Mouse (Mus musculus) kidney, adult 9 months (tissue): ENCODE data around the gene Akap13.

ENCODE experiments used
- DNase-seq: peaks from one replicate; pipeline ENCODE4 v3.0.0; 2022

The Akap13 gene

DNA sequence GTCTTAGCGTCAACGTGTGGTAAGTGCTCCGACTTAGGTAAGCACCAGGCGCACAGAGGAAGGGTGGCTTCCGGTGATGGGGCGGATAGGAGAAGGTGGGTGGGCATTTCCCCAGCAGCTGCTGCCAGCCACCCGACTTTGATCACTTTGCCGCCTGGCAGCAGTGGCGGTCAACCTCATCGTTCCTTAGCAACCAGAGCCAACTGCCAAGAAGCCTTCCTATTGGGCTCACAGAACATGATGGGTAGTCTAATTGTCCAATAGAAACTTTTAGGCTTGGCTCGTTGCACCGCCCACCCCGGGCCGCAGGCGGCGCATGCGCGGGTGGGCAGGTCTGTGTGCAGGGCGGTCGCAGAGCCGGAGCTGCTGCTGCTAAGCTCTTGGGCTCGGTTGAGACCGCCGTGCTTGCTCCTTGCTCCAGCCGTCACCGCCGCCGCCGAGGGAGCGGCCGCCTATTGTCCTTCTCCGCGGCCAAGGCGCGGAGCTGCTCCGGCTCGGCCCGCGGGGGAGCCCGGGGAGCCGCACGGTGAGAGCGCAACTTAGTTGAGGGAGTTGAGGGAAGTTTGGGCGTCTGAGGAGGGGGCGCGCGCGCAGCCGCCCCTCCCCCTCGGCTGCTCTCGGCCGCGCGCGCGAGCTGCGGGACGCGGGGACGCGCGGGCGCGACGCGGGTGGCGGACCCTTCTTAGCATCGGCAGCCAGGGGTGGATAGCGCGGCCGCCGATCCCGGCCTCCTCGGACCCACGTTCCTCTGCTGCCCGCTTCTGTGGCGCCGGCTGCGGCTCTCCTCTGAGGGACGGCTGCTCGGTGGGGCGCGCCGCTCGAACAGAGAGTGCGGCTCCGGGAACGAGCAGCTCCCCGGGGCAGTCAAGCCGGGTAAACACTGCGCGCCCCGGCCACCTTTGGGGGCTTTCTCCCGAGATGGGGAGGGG lies at the start of gene Akap13:
TSS of gene Akap13 (plus strand) at position 312 of the 929 bp plus-strand sequence.
- DNase-seq: peak; percentile 99

- no peak for DNase-seq
These were observed 44.7 kb upstream of the Akap13 start for GRCm38 (mm10) chr7:75410641-75411040.

DNA sequence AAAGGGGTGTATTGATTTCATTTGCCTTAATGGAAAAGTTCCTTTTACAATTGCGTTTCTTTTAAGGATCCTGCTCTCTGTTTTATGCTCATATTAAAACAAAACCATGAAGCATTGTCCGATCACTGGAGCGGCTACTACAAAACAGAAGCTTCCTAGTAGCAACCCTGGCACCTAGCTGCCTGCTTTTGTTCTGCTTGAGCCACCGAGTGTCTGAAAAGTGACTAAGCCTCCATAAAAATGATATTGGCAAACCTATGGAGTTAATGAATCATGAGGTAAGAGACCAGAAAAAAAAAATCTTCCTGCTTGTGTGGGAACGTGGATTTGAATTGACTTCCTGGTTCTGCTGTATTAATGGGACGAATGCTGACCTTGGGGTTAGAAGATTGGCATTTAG lies 44.1 kb upstream of the Akap13 start:
- no peak for DNase-seq

DNA sequence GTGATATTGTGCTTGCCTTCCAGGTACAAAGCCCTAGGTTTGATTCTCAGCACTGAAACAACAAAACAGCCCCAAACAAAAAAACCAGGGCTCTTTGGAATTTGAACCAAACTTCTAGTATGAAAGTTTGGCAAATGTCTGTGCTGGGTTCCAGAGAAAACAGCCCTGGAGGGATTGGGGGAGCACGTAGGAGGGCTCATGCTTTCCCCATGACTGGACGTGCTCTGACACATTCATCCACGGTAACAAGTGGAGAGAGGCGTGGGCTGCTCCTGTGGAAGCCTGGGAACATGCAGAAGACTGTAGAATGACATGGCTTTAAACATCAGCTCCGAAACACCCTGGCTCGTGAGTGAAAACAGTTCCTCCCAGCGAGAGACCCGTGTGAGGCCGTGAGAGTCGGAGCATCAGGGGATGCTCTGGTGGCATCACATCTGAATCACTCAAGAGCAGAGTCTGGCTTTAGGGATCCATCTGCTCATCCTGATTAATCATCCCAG lies 43.3 kb upstream of the Akap13 start:
- DNase-seq: no peak

DNA sequence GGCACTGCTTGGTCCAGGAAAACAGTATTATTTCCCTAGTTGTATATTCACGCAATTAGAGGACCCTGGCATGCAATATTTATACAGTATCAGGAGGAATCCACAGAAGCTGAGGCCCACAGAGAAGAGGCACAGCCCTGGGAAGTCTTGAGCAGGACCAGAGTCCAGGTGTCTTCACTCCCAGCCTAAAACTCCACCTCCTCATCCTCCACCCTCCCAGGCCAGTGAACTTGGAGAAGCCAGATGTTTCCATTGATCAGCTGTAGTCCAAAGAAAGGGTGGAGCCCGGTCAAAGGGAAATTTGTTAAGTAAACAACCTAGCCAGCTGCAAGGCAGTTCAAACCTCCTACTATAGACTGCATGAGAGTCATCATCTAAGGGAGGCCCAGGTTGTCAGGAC lies 42.8 kb upstream of the Akap13 start:
- no peak for DNase-seq

DNA sequence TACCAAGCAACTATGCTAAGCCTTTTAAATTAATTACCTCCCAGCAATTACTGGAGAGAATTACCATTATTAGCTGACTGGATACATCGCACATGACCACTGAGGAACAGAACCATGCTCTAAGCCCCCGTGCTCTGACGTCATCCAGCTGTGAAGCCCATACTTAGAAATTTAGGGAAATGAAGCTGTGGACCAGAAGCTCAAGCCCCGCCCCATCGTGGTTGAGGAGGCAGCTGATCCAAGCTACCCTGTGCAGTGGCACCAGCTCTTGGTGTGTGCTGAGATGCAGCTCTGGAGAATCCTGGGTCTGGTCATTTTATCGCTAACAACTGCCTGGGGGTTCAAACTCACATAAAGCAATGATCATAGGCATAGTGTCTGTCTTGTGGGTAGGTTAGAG lies 41.4 kb upstream of the Akap13 start:
- DNase-seq: no peak

DNA sequence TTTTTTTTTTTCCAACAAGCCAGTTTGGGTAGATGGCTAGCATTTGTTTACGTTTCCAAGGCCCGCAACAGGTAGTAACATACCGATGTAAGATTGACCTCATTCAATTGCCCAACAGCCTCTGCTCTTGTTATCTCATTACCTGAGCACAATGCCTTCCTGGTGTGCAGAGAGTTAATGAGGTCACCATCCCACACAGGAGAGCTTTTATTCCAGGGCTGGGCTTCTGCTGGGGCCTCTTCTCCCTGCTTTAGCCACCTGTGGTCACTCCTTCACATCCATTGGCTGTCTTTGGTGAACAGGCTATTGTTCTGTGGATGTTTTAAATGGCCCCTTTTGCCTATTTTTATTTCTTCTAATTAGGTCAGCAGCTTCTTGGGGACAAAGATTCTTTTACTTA lies 41.0 kb upstream of the Akap13 start:
- DNase-seq: no peak

DNA sequence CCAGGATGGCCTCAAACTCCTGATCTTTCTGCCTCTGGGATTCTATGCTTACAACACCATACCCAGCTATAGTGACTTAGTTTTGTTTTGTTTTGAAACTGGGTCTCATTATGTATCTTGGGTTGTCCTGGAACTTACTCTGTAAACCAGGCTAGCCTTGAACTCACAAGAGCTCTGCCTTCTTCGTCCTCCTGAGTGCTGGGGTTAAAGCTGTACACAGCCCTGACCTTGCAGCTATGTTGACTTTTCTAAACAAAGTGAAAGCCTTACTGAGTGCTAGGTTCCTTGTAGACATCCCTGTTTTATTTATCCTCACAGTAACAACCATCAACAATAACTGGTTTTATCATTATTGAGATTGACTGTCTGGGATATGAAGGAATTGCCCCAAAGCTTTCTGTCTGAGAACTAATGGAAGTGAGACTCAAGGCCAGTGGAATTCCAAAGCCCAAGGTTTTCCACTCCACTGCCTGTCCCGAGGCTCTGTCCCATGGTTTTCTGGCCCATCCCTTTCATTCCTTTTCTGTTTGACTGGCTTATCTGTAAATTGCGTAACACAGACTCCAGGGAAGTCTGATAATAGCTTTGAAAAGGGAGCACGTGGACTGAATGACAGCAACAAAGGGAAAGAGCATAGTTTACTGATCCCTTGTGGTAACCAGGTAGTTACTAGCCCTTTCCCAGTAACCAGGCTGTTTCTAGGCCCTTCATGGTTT lies 40.0 kb upstream of the Akap13 start:
- no peak for DNase-seq

- DNase-seq: no peak
These were observed 39.3 kb upstream of the Akap13 start for GRCm38 (mm10) chr7:75415882-75416585.

DNA sequence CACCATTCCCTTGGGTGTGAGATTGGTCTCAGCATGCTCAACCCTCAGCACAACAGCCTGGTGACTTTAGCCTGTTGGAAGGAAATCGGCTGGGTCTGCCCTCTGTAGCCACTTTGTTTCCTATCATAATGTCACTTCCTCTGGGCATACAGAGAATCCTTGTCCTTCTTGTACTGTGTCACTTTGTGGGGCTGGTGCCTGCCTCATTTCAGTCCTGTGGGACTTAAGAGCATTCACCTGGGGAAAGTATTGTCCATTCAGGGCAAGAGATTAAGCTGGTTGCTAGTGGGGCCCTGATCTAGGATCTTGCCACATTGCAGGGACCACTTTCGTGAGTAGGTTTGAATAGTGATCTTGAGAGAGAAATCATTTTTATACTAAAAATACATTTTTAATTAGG lies 34.4 kb upstream of the Akap13 start:
- no peak for DNase-seq

DNA sequence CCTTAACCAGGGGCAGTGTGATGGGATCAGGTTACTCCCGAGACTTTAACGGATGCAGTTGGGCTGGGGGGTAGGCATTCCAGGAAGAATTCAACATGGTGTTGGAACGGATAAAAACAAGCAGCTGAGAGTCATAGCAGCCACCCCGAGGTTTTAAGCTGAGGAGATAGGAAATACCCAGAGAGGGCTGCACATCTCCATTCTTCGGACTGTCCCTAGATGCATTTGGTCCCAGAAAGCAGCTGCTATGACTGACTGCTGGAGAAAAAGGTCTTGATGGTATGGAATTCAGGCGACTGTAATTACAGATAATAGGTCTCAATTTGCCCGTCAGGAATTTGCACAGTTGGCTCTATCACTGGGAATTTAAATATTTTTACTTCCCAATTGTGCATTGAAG lies 31.2 kb upstream of the Akap13 start:
- no peak for DNase-seq

- DNase-seq: peak; percentile 79
These were observed 28.0 kb upstream of the Akap13 start for GRCm38 (mm10) chr7:75427322-75427721.

GRCm38 (mm10) chr7:75428913-75429312 lies 26.4 kb upstream of the Akap13 start:
- DNase-seq: no peak

GRCm38 (mm10) chr7:75430550-75430949 lies 24.8 kb upstream of the Akap13 start:
- DNase-seq: no peak

DNA sequence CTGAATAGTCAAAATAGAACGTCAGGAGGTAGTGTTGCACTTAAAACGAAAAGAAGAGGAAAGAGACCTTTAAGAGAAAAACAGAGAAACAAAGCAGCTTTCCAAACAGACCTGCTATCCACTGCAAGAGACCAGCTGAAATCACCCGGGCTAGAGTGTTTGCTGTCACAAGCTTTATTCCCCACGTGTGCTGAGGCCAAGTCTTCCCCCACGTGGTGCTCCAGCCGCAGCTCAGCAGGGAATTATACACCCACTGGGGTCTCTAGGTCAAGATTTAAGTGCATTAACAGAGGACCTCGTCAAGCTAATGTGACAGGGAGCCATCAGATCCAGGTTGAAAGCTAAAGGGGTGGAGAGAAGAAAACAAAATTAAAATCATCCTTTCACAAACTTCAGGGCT lies 24.3 kb upstream of the Akap13 start:
- DNase-seq: no peak

GRCm38 (mm10) chr7:75432046-75432445 lies 23.3 kb upstream of the Akap13 start:
- no peak for DNase-seq

- no peak for DNase-seq
These were observed 18.7 kb upstream of the Akap13 start for GRCm38 (mm10) chr7:75436413-75437174.

DNA sequence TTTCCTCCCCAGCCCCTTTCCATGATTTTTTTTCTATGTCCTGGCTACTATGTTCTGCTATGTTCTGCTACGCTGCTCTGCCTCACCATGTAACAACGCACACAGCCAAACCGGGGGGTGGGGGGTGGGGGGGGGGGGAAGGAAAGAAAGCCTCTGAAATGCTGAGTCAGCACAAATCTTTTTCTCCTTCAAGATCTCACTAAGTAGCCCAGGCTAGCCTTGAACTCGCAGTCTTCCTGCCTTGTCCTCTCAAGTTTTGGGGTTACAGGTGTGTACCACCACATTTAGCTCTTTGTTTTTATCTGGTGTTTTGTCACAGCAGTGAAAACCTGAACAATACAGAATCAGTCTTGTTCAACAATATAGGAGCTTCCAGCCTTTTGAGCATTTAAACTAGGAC lies 15.8 kb upstream of the Akap13 start:
- no peak for DNase-seq

GRCm38 (mm10) chr7:75440241-75440640 lies 15.1 kb upstream of the Akap13 start:
- peak; percentile 44 for DNase-seq

DNA sequence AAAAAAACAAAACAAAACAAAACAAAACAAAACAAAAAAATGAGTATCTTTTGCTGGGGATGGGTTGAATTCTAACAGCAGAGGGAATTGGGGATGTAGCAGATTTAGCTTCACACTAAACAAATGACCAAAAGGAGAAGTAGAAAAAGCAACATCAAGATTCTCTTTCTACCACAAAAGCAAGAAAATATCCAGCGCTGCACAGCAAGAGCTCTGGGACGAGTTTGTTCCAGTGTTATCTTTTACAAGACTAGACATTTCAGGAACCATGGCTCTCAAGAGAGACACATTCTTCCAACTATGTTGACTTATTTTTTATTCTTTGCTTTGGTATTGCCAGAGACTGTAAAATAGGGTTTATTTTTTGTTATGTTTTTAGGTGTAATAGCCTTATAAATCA lies 13.4 kb upstream of the Akap13 start:
- no peak for DNase-seq

GRCm38 (mm10) chr7:75456152-75456888 lies 986 bp downstream of the Akap13 start:
- DNase-seq: no peak

DNA sequence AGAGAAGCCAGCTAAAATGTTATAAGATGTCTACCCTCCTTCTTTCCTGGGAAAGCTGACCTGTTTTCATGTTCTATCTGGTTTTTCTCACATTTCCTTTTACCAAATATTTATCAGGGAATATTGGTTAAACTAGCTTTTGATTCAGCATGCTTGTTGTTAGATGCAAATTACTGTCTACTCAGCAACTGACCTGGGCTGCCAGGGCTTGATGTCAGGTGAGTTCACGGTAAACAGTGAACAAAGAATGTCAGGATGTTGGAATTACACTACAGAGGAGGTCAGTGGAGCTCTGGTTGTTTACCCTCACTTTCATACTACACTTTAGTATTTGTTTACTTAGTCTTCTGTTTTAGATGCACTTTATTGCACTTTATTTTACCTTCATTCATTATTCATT lies 5.0 kb downstream of the Akap13 start:
- DNase-seq: no peak
